Mouse (Mus musculus): ENCODE results near the gene Cfb.

DNA sequence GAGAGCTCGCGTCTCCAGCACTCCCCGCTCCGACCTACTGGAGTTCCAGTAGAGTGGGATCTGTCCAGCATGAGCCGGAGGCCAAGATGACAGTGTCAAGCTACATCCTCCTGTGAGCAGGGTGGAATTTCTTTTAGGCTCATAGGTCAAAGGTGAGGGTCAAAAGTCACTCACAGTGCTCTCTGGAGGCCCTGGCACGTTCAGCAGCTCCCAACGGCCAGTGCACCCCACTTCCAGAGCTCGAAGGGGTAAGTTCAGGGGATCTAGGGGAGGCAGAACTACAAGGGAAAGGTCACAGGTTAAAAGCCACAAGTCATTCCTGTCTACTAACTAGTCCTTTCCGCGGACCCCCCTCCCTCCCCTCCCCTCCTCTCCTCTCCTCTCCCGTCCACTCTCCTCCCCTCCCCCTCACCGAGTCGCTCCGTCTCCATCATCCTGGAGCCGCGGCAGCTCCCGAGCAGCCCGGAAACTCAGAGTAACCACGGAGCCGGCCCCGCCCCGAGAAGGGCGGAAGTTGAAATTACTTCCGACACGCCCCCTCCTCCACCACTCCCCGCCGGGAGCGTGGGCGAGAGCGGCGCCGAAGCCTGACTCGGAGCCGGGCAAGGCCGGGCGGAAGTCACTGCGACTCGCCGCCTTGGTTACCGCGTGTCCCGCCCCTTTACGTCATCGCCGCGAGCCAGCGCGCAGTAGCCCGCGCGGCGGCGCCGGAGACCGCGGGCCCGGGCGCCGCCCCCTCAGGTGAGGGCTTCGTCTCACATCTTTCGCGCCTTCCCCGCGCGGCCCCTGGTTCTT lies 12.4 kb downstream of the Cfb start, which contains the start of the genes Skiv2l and Nelfe:
- TF ChIP-seq EP300 (IDR thresholded peaks at IDR 0.05; ENCODE audit: low read depth) (peak; percentile 19; the same call in 1 of the 2 replicates), CTCF (IDR thresholded peaks at IDR 0.05; ENCODE audit: low read depth) (no peak)

All from heart, postnatal 0 days (tissue).